Mouse (Mus musculus): ENCODE data around the gene Ddc.

GRCm38 (mm10) chr11:11845044-11845443 lies 52.9 kb downstream of the Ddc start:
- no peak for TF ChIP-seq CTCF (IDR thresholded peaks at IDR 0.05; ENCODE audit: extremely low read depth, insufficient read length, insufficient replicate concordance, low read depth, low read length)
- no peak for TF ChIP-seq POLR2A (IDR thresholded peaks at IDR 0.05; ENCODE audit: low read depth, low read length)

Measured in small intestine, adult 2 months (tissue).